In genomic region chr3:135604626-135605417, GRCm38 (mm10) we compare ENCODE assay signal across 13 mouse cellular contexts.
DNase-seq lines count a peak whose midpoint lies in the region; ATAC-seq lines count a peak whose summit lies in the region.
"Had no signal": no experiment of that assay in that cellular context is flagged by ENCODE, and none has a peak within 500 bp of the region (broad histone marks: within the 10 kb centered on the region; RNA-seq: fewer than 3 reads in every experiment).

No protein-coding gene starts in this region.

- H3K4me3 ChIP-seq in lung, embryonic 16.5 days (ENCODE audit: low read length): no peak overlapping the region
- no peak overlapping the region for H3K4me3 ChIP-seq in liver, embryonic 13.5 days (replicated peaks)
- no peak overlapping the region for H3K4me3 ChIP-seq in neural tube, embryonic 15.5 days (replicated peaks)
- H3K4me3 ChIP-seq: hindbrain, embryonic 13.5 days; midbrain, embryonic 15.5 days had no signal

- DNase-seq in lung, postnatal 14 days: no peak
- no peak for DNase-seq in liver, embryonic 13.5 days
- DNase-seq in thymus, postnatal 10 days (ENCODE audit: low spot score in 2 of 2): peak; percentile 31 to 34
- DNase-seq in adrenal gland, adult 18-20 months (ENCODE audit: low spot score in 2 of 2): no peak
- no peak for DNase-seq in urinary bladder, postnatal 4 days (ENCODE audit: low spot score in 2 of 2)
- DNase-seq: cerebellum, postnatal 25 days; kidney, postnatal 14 days; right cerebral cortex, adult 18-20 months had no signal

- peaks cover 19% of the 10 kb centered on the region for H3K36me3 ChIP-seq in lung, embryonic 16.5 days (ENCODE audit: control insufficient read depth, insufficient read depth, low read length)
- peaks cover 43% of the 10 kb centered on the region for H3K36me3 ChIP-seq in liver, embryonic 13.5 days
- H3K36me3 ChIP-seq in neural tube, embryonic 15.5 days: peaks cover 50% of the 10 kb centered on the region

- no peak overlapping the region for H3K4me2 ChIP-seq in lung, embryonic 16.5 days (ENCODE audit: low read depth, low read length)
- H3K4me2 ChIP-seq in liver, embryonic 13.5 days: no peak overlapping the region
- no peak overlapping the region for H3K4me2 ChIP-seq in neural tube, embryonic 15.5 days
- H3K4me2 ChIP-seq: hindbrain, embryonic 13.5 days; midbrain, embryonic 15.5 days had no signal

- no peak overlapping the region for H3K9ac ChIP-seq in lung, embryonic 16.5 days (ENCODE audit: low read length)
- no peak overlapping the region for H3K9ac ChIP-seq in liver, embryonic 13.5 days
- no peak overlapping the region for H3K9ac ChIP-seq in neural tube, embryonic 15.5 days (replicated peaks)
- H3K9ac ChIP-seq: hindbrain, embryonic 13.5 days; midbrain, embryonic 15.5 days had no signal

- peak overlapping the region; percentile 94 for H3K27ac ChIP-seq in lung, embryonic 16.5 days (ENCODE audit: low read length)
- peak overlapping the region; percentile 60 for H3K27ac ChIP-seq in liver, embryonic 13.5 days
- no peak overlapping the region for H3K27ac ChIP-seq in neural tube, embryonic 15.5 days (replicated peaks)
- H3K27ac ChIP-seq: hindbrain, embryonic 13.5 days; midbrain, embryonic 15.5 days had no signal

- H3K4me1 ChIP-seq in lung, embryonic 16.5 days (replicated peaks; ENCODE audit: control insufficient read depth, insufficient read depth, low read length): peaks cover 27% of the 10 kb centered on the region
- peaks cover 64% of the 10 kb centered on the region for H3K4me1 ChIP-seq in liver, embryonic 13.5 days (replicated peaks)
- no peaks in the 10 kb centered on the region for H3K4me1 ChIP-seq in neural tube, embryonic 15.5 days
- H3K4me1 ChIP-seq: hindbrain, embryonic 13.5 days had no signal

- H3K27me3 ChIP-seq in lung, embryonic 16.5 days (ENCODE audit: control insufficient read depth, insufficient read depth, low read depth, low read length): no peaks in the 10 kb centered on the region
- no peaks in the 10 kb centered on the region for H3K27me3 ChIP-seq in liver, embryonic 13.5 days
- H3K27me3 ChIP-seq in neural tube, embryonic 15.5 days (replicated peaks): no peaks in the 10 kb centered on the region
- H3K27me3 ChIP-seq: hindbrain, embryonic 13.5 days; midbrain, embryonic 15.5 days had no signal

- H3K9me3 ChIP-seq in lung, embryonic 16.5 days (ENCODE audit: control insufficient read depth, low read length): no peaks in the 10 kb centered on the region
- H3K9me3 ChIP-seq in liver, embryonic 13.5 days (replicated peaks): no peaks in the 10 kb centered on the region
- no peaks in the 10 kb centered on the region for H3K9me3 ChIP-seq in neural tube, embryonic 15.5 days (replicated peaks)
- H3K9me3 ChIP-seq: hindbrain, embryonic 13.5 days; midbrain, embryonic 15.5 days had no signal

- ATAC-seq in lung, embryonic 16.5 days (ENCODE audit: low read depth): peak; percentile 58
- peak; percentile 64 for ATAC-seq in activated CD4-positive, CD25-positive, alpha-beta regulatory T cell, adult 4 months
- no peak for ATAC-seq in liver, embryonic 13.5 days (ENCODE audit: low read depth)
- no peak for ATAC-seq in neural tube, embryonic 15.5 days (ENCODE audit: low FRiP score)
- ATAC-seq: midbrain, embryonic 15.5 days had no signal

- 66% methylated on average over 10 of the region's 10 CpGs for WGBS in lung, embryonic 16.5 days
- 58% methylated on average over 10 of the region's 10 CpGs for WGBS in liver, embryonic 13.5 days (ENCODE audit: insufficient replicate concordance)
- 92% methylated on average over 10 of the region's 10 CpGs for WGBS in neural tube, embryonic 15.5 days

Comparison
In these comparisons a context has a peak if more than half of its experiments do, and no peak if none do; other contexts are left out.
1. ATAC-seq: peak in lung, embryonic 16.5 days (single experiment) and activated CD4-positive, CD25-positive, alpha-beta regulatory T cell, adult 4 months (single experiment); none in liver, embryonic 13.5 days (single experiment) and neural tube, embryonic 15.5 days (single experiment).
2. DNase-seq: peak in thymus, postnatal 10 days (2 of 2); none in lung, postnatal 14 days (single experiment), liver, embryonic 13.5 days (single experiment), adrenal gland, adult 18-20 months (0 of 2) and urinary bladder, postnatal 4 days (0 of 2).